Mouse (Mus musculus) heart, embryonic 15.5 days (tissue): Measurements from ENCODE around the gene Atl1. TPM values are rescaled to one million over a fixed set of nuclear protein-coding genes. Genes with fewer than 3 reads are reported as not detected.

Source experiments
- ATAC-seq: fragments of 200-750 bp; cut with Nextera tagmentation; replicated peaks from 2 replicates; pipeline ENCODE4 v1.8.0; 2017; ENCODE audit warnings: low read depth, moderate TSS enrichment; ENCODE audit not compliant: insufficient number of reproducible peaks, insufficient read depth, low FRiP score
- H3K27ac ChIP-seq: fragments of 300-500 bp; sonication (generic); 2 replicates; pipeline ENCODE4 v1.5.1; 2015; ENCODE audit warnings: mild to moderate bottlenecking, inconsistent platforms
- H3K27me3 ChIP-seq: fragments of 300-500 bp; sonication (generic); 2 replicates; pipeline ENCODE4 v1.6.1; 2015; ENCODE audit warnings: inconsistent platforms
- H3K36me3 ChIP-seq: fragments of 300-500 bp; sonication (generic); 2 replicates; pipeline ENCODE4 v1.6.1; 2015; ENCODE audit warnings: mild to moderate bottlenecking, inconsistent platforms
- H3K4me1 ChIP-seq: fragments of 300-500 bp; sonication (generic); replicated peaks from 2 replicates; pipeline ENCODE4 v1.6.1; 2015; ENCODE audit warnings: inconsistent platforms
- H3K4me2 ChIP-seq: fragments of 300-500 bp; sonication (generic); 2 replicates; pipeline ENCODE4 v1.6.1; 2015; ENCODE audit warnings: inconsistent platforms, mild to moderate bottlenecking, moderate library complexity
- H3K4me3 ChIP-seq: fragments of 300-500 bp; sonication (generic); 2 replicates; pipeline ENCODE4 v1.5.1; 2015; ENCODE audit warnings: mild to moderate bottlenecking, inconsistent platforms
- H3K9ac ChIP-seq: fragments of 300-500 bp; sonication (generic); 2 replicates; pipeline ENCODE4 v1.6.1; 2015; ENCODE audit warnings: mild to moderate bottlenecking, inconsistent platforms
- H3K9me3 ChIP-seq: fragments of 300-500 bp; sonication (generic); replicated peaks from 2 replicates; pipeline ENCODE4 v1.6.1; 2016; ENCODE audit warnings: inconsistent platforms
- WGBS: fragments of 180-500 bp; shearing (Covaris S2); methylation state at CpG from one replicate; pipeline ENCODE4 v1.1.7; 2015; ENCODE audit warnings: mixed read lengths; 5-methylcytosine and 5-hydroxymethylcytosine counted together
- polyA plus RNA-seq: library from polyadenylated mRNA; unstranded; fragments of >200 nt; fragmentation: Nextera tagmentation; extraction: Ambion mirVana; gene quantifications from 2 replicates; pipeline ENCODE4 v1.2.1, GENCODE M21; 2015

The Atl1 gene
- polyA plus RNA-seq, 1 experiment from 2014 or later = 6.6 TPM

DNA sequence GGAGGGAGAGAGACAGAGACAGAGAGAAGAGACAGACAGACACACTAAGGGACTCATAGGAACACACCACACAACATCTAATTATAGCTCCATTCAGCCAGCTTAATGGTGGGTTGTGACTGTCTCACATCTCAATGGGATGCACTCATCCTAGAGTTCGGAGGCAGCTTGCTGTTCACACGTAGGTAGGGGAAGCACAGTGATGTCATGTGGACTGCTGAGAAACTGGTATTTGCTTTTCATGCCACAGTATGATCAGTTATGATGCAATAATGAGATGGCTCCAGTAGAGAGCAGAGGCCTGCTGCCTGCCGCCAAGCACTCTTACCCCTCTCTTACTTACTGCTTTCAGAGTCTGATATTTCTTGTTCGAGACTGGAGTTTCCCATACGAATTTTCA, 53.4 kb downstream of the Atl1 start:
- Histone ChIP-seq H3K4me2 (no peak overlapping the region), H3K36me3 (no peaks in the 10 kb centered on the region), H3K9me3 (no peaks in the 10 kb centered on the region), H3K27me3 (no peaks in the 10 kb centered on the region), H3K9ac (no peak overlapping the region), H3K4me1 (peaks cover 5% of the 10 kb centered on the region), H3K27ac (no peak overlapping the region), H3K4me3 (no peak overlapping the region)
- no peak for ATAC-seq
- WGBS = 91% methylated on average over 5 of the region's 5 CpGs

DNA sequence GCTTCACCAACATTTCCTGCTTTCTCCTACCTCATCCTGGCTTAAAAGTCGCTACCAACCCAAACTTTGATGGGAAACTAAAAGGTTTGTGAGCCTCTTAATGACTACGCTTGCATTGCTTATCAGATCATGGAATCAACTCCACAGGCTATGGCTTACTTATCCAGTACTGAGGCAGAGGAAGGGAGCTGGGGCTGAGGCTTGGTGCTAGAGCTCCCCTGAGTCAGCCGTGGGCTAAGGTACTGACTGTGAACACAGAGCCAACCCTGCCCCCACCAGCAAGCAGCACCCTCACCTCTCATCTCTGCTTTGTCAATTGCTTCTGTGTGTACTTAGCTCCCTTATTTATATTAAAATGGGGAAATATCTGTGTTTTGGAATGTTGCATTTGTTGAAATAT, 55.1 kb downstream of the Atl1 start:
- H3K36me3 ChIP-seq = no peaks in the 10 kb centered on the region
- no peak overlapping the region for H3K4me3 ChIP-seq
- H3K27me3 ChIP-seq = no peaks in the 10 kb centered on the region
- no peak for ATAC-seq
- H3K9ac ChIP-seq = no peak overlapping the region
- H3K4me1 ChIP-seq = peaks cover 2% of the 10 kb centered on the region; the same call in 1 of the 2 replicates
- no peak overlapping the region for H3K4me2 ChIP-seq
- 64% methylated on average over 3 of the region's 3 CpGs for WGBS
- H3K9me3 ChIP-seq = no peaks in the 10 kb centered on the region
- no peak overlapping the region for H3K27ac ChIP-seq

DNA sequence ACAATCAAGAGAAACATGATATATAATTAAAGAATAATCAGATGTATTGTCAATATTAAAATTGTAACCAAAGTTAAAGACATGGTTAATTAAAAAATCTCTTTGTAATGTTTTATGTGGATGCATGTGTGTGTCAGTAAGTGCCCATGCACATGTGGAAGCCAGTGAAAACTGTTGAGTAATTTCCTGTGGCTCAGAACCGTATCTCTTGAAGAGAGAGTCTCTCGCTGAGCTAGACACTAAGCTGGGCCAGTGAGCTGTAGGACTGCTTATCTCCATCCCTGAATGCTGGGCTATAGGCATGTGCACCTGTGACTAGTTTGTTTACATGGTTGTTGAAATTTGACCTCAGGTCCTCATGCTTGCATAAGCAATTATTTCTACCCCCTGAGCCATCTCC, 65.0 kb downstream of the Atl1 start:
- no peak for ATAC-seq
- H3K4me2 ChIP-seq = no peak overlapping the region
- H3K27me3 ChIP-seq = no peaks in the 10 kb centered on the region
- H3K4me1 ChIP-seq = no peaks in the 10 kb centered on the region
- WGBS = 79% methylated on average over 2 of the region's 2 CpGs
- H3K4me3 ChIP-seq = no peak overlapping the region
- H3K9me3 ChIP-seq = no peaks in the 10 kb centered on the region
- H3K27ac ChIP-seq = no peak overlapping the region
- H3K36me3 ChIP-seq = peaks cover 15% of the 10 kb centered on the region
- no peak overlapping the region for H3K9ac ChIP-seq

DNA sequence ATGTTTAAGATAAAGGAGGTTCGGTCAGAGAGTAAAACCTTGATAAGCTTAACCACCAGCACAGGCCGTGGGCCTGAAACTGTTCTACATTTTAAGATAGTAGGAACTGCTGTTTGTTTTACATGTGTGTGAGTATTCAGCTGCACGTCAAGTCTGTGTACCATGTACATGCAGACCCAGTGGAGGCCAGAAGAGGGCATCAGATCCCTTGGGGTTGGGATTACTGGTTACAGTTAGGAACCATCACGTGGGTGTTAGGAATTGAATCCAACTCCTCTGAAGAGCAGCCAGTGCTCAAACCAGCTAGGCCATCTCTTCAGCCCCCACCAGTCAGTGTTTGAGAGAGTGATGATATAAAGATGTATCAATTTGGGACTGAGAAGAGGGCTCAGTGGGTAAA, 70.1 kb downstream of the Atl1 start:
- Histone ChIP-seq H3K27ac (no peak overlapping the region), H3K4me2 (no peak overlapping the region), H3K27me3 (no peaks in the 10 kb centered on the region), H3K4me3 (no peak overlapping the region), H3K9me3 (no peaks in the 10 kb centered on the region), H3K36me3 (peaks cover 35% of the 10 kb centered on the region), H3K9ac (no peak overlapping the region), H3K4me1 (peaks cover 11% of the 10 kb centered on the region)
- 52% methylated on average over 4 of the region's 4 CpGs for WGBS
- no peak for ATAC-seq

DNA sequence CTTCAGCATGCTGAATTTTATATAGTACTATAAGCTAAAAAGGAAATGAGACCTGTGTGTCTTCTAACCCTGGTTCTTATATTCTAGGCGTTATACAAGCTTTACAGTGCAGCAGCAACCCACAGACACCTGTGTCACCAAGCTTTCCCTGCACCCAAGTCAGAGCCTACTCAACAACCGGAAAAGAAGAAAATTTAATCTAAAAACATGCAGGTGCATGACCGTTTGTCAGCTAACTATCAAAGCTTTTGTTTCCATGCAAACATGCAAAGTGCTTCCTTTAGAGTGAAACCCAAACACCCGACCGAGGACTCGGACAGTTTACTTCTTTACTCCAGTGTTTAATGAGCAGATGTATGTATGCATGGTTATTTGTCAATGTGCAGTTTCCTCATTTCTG, 70.7 kb downstream of the Atl1 start:
- Histone ChIP-seq H3K27me3 (no peaks in the 10 kb centered on the region), H3K9me3 (no peaks in the 10 kb centered on the region), H3K27ac (no peak overlapping the region), H3K4me3 (no peak overlapping the region), H3K9ac (no peak overlapping the region), H3K4me2 (no peak overlapping the region), H3K36me3 (peaks cover 41% of the 10 kb centered on the region), H3K4me1 (peaks cover 12% of the 10 kb centered on the region)
- ATAC-seq = no peak
- WGBS = 89% methylated on average over 6 of the region's 6 CpGs

DNA sequence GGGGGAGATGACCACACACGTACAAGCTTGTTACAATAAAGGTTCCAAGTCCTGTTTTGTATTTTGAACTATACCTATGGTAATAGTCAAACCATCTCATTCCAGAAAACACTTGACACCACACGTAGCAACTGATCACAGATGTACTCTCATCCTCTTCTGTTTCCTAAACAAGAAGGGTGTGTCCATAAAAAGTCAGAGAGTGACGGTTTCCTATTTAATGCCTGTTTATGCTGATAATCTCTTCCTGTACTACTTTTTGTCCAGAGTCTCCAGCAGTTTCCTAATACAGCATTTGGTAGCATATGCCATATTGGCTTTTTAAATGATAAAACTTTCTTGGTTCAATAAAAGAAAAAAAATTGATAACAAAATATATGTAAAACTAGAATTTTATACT, 73.2 kb downstream of the Atl1 start:
- WGBS = 68% methylated on average over 3 of the region's 3 CpGs
- Histone ChIP-seq H3K9me3 (no peaks in the 10 kb centered on the region), H3K9ac (no peak overlapping the region), H3K27ac (peak overlapping the region; percentile 56), H3K4me1 (peaks cover 19% of the 10 kb centered on the region), H3K27me3 (no peaks in the 10 kb centered on the region), H3K4me3 (no peak overlapping the region), H3K36me3 (peaks cover 54% of the 10 kb centered on the region), H3K4me2 (no peak overlapping the region)
- ATAC-seq = no peak

DNA sequence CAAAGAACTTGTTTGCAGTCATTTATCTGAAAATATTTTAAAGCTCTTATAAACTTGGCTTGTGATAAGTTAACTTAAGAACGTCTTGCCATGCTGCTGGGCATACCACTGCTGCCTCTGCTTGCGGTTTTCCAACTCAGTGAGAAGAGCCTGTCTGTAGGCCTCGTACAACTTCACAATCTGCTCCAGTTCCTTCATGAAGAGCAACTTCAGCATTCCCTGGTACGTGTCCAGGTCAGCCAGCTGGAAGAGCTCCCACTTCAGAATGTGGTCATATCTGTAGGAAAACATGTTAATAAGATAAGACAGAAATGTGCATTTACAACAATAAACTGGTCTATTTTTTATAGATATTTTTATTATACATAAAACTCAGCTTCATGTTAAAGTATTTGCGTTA, 73.7 kb downstream of the Atl1 start:
- peaks cover 55% of the 10 kb centered on the region for H3K36me3 ChIP-seq
- H3K27ac ChIP-seq = peak overlapping the region; percentile 63
- H3K27me3 ChIP-seq = no peaks in the 10 kb centered on the region
- H3K9me3 ChIP-seq = no peaks in the 10 kb centered on the region
- no peak overlapping the region for H3K4me2 ChIP-seq
- 25% methylated on average over 5 of the region's 5 CpGs for WGBS
- H3K4me1 ChIP-seq = peaks cover 19% of the 10 kb centered on the region
- ATAC-seq = peak; percentile 66; the same call in 1 of the 2 replicates
- no peak overlapping the region for H3K9ac ChIP-seq
- no peak overlapping the region for H3K4me3 ChIP-seq

DNA sequence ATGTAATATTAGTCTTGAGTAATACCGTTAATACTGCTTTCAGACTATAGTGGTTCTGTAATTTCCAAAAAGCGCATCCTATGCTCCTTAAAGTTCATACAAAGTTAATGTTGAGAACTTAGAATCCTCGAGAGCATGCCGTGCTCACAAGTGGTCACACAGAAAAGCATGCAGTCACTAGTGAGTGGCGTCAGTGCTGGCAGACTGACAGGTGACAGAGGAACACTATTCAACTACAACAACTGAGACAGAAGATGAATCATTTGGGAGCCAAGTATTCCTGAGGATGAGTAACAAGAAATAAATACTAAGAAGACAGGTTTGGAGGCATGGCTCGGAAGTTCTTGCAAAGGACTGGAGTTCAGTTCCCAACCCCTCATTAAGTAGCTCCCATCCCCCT, 74.7 kb downstream of the Atl1 start:
- WGBS = 80% methylated on average over 6 of the region's 6 CpGs
- H3K9me3 ChIP-seq = no peaks in the 10 kb centered on the region
- H3K27me3 ChIP-seq = no peaks in the 10 kb centered on the region
- H3K4me3 ChIP-seq = no peak overlapping the region
- no peak overlapping the region for H3K4me2 ChIP-seq
- peaks cover 19% of the 10 kb centered on the region for H3K4me1 ChIP-seq
- H3K9ac ChIP-seq = no peak overlapping the region
- H3K36me3 ChIP-seq = peaks cover 57% of the 10 kb centered on the region
- H3K27ac ChIP-seq = peak overlapping the region; percentile 63; the same call in 1 of the 2 replicates
- no peak for ATAC-seq

DNA sequence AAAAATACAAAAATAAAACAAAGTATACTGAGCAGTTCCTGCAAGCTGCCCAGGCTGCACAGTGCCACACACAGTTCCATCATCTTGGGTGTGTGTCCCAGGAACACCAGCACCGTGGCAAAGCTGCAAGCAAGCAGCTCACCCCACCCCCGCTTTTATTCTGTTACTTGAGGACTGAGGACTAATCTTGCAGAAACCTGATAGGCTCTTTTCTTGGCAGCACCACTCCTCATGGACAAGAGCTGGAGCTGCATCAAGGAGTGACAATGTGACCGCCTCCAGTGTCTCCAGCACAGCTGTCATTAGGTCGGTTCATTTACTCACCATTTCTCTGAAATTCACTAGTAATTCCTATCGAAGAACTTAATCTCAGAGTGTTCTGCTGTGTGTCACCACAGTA, 75.7 kb downstream of the Atl1 start:
- Histone ChIP-seq H3K36me3 (peaks cover 52% of the 10 kb centered on the region), H3K9me3 (no peaks in the 10 kb centered on the region), H3K4me2 (no peak overlapping the region), H3K27me3 (no peaks in the 10 kb centered on the region), H3K4me3 (no peak overlapping the region), H3K27ac (no peak overlapping the region), H3K4me1 (peaks cover 19% of the 10 kb centered on the region), H3K9ac (no peak overlapping the region)
- no peak for ATAC-seq
- 60% methylated on average over 5 of the region's 5 CpGs for WGBS

DNA sequence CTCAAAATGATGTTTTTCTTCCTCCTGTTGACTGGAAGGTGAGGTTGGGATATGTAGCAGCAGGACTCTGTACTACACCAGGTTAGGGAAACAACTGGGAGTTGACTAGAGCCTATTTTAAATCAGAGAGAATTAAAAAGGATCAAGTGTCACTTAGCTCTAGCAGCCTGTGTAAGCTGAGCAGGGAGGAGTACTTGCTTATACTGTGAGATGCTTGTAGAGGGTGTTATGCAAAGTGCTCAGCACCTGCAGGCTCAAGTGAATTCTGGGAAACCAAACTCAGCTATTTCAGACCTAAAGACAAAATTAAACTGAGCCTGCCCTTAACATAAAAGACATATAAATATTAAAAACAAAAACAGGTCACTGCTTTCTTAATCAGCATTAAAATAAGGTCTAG, 81.3 kb downstream of the Atl1 start:
- Histone ChIP-seq H3K9me3 (no peaks in the 10 kb centered on the region), H3K36me3 (peaks cover 31% of the 10 kb centered on the region)

DNA sequence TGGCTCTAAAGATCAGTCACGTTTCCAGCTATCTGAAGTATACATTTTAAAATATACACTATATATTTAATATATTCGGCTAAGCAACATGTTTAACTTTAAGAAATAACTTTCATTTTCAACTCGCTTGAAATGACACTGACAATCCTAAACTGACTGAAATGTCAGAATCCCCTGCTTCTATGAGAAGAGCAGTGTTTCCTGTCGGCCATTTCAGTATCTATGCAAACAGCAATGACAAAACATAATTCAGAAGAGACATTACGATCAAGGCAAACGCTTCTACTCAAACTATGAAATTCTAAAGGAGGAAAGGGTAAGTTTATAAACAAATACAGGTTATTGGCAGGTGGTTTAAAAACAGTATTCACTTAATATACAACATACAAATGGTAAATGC, 84.3 kb downstream of the Atl1 start:
- 79% methylated on average over 6 of the region's 6 CpGs for WGBS

More for the DNA sequence above, 81.3 kb downstream of the Atl1 start:
- Histone ChIP-seq H3K27ac (no peak overlapping the region), H3K4me2 (no peak overlapping the region), H3K4me3 (no peak overlapping the region), H3K9ac (no peak overlapping the region), H3K27me3 (no peaks in the 10 kb centered on the region), H3K4me1 (peaks cover 22% of the 10 kb centered on the region)
- no peak for ATAC-seq

DNA sequence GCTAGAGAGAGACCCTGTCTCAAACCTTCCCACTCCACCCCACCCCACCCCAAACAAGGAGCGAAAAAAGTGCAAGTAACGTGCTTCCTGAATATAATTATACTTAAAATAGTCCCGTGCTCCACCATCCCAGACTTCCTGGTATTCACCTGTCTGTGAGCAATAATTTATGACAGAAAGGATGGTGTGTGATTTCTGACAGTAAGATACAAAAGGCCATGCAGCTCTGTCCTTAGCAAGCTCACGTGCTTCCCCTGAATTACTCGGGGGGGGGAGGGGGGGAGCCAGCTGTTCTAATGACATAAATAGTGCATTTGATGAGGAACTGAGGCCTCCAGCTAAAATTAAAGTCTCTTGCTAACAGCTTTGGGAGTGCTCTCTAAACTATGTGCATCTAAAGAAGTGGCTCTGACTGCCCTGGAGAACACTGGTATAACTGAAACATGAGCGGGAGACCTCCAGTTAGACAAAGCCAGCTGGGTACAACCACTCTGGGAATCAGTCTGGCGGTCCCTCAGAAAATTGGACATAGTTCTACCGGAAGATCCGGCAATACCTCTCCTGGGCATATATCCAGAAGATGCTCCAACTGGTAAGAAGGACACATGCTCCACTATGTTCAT, 85.1 kb downstream of the Atl1 start:
- no peak overlapping the region for H3K4me3 ChIP-seq
- no peaks in the 10 kb centered on the region for H3K9me3 ChIP-seq
- H3K9ac ChIP-seq = no peak overlapping the region
- 60% methylated on average over 9 of the region's 9 CpGs for WGBS
- H3K36me3 ChIP-seq = peaks cover 26% of the 10 kb centered on the region
- no peaks in the 10 kb centered on the region for H3K27me3 ChIP-seq
- H3K27ac ChIP-seq = peak overlapping the region; percentile 17
- peaks cover 23% of the 10 kb centered on the region for H3K4me1 ChIP-seq
- 0 out of 2 replicates have a peak overlapping the region, but pooled peaks have one; percentile 13 for H3K4me2 ChIP-seq
- ATAC-seq = no peak

More for the DNA sequence above, 84.3 kb downstream of the Atl1 start:
- Histone ChIP-seq H3K4me1 (peaks cover 19% of the 10 kb centered on the region), H3K27ac (no peak overlapping the region), H3K36me3 (peaks cover 24% of the 10 kb centered on the region), H3K9me3 (no peaks in the 10 kb centered on the region), H3K4me2 (no peak overlapping the region), H3K9ac (no peak overlapping the region), H3K4me3 (no peak overlapping the region), H3K27me3 (no peaks in the 10 kb centered on the region)
- no peak for ATAC-seq
